Mouse (Mus musculus) MEL (cell line): ENCODE data around the gene Olfr90.

ENCODE experiments used
- CTCF ChIP-seq, 3 experiments: IDR thresholded peaks in 2 of 3; conservative IDR thresholded peaks in 1 of 3; 2 replicates each; pipeline ENCODE4 v1.5.1; 2011 to 2012; ENCODE audit warnings: low read length in 3 of 3, low read depth in 2 of 3, mild to moderate bottlenecking in 2 of 3, improper control_type of control experiment in 1 of 3, inconsistent platforms in 1 of 3, mixed read lengths in 1 of 3, moderate library complexity in 1 of 3; ENCODE audit not compliant: control insufficient read depth in 1 of 3, insufficient read depth in 1 of 3, poor library complexity in 1 of 3, severe bottlenecking in 1 of 3
- EP300 ChIP-seq, 2 experiments: IDR thresholded peaks; 2 replicates each; pipeline ENCODE4 v1.6.1; 2011; ENCODE audit warnings: improper control_type of control experiment in 2 of 2, low read length in 2 of 2, low read depth in 1 of 2, mild to moderate bottlenecking in 1 of 2
- HCFC1 ChIP-seq: IDR thresholded peaks from 2 replicates; pipeline ENCODE4 v1.6.1; 2012; ENCODE audit warnings: low read depth, mild to moderate bottlenecking, inconsistent platforms, low read length, improper control_type of control experiment, moderate library complexity
- MYC ChIP-seq: IDR thresholded peaks from 2 replicates; pipeline ENCODE4 v1.6.1; 2011; ENCODE audit warnings: low read depth, mild to moderate bottlenecking, low read length, improper control_type of control experiment, moderate library complexity
- POLR2A ChIP-seq, 2 experiments: IDR thresholded peaks; 2 replicates each; pipeline ENCODE4 v1.6.1; 2011 to 2012; ENCODE audit warnings: low read length in 2 of 2, mild to moderate bottlenecking in 2 of 2, control low read depth in 1 of 2, improper control_type of control experiment in 1 of 2, low read depth in 1 of 2, moderate library complexity in 1 of 2; ENCODE audit not compliant: control insufficient read depth in 1 of 2, insufficient read depth in 1 of 2, poor library complexity in 1 of 2
- SMC3 ChIP-seq: IDR thresholded peaks from 2 replicates; pipeline ENCODE4 v1.6.1; 2011; ENCODE audit warnings: low read depth, low read length, improper control_type of control experiment
- TAL1 ChIP-seq: IDR thresholded peaks from 2 replicates; pipeline ENCODE4 v1.6.1; 2012; ENCODE audit warnings: mild to moderate bottlenecking, inconsistent platforms, low read length, moderate library complexity, mixed read lengths
- TCF12 ChIP-seq: IDR thresholded peaks from 2 replicates; pipeline ENCODE4 v1.6.1; 2014; ENCODE audit warnings: low read depth, mild to moderate bottlenecking, inconsistent platforms, low read length, improper control_type of control experiment, moderate library complexity
- USF1 ChIP-seq: IDR thresholded peaks from 2 replicates; pipeline ENCODE4 v1.6.1; 2014; ENCODE audit warnings: low read depth, mild to moderate bottlenecking, inconsistent platforms, low read length, improper control_type of control experiment, moderate library complexity

- TF ChIP-seq POLR2A (IDR thresholded peaks at IDR 0.05; ENCODE audit: control insufficient read depth in 1 of 2, insufficient read depth in 1 of 2, low read depth in 1 of 2, low read length in 2 of 2, poor library complexity in 1 of 2) = no peak
- no peak for TF ChIP-seq EP300 (IDR thresholded peaks at IDR 0.05; ENCODE audit: low read depth in 1 of 2, low read length in 2 of 2)
- TF ChIP-seq USF1 = no peak
- no peak for TF ChIP-seq CTCF (IDR thresholded peaks at IDR 0.05 in 2 of 3, conservative IDR thresholded peaks at IDR 0.05 in 1 of 3; ENCODE audit: control insufficient read depth in 1 of 3, insufficient read depth in 1 of 3, low read depth in 2 of 3, low read length in 3 of 3, poor library complexity in 1 of 3, severe bottlenecking in 1 of 3)
- TF ChIP-seq TAL1 = no peak
- no peak for TF ChIP-seq HCFC1
- no peak for TF ChIP-seq SMC3
- TF ChIP-seq MYC = no peak
- TF ChIP-seq TCF12 = no peak
Measured at GRCm38 (mm10) chr17:37051745-37052144, 36.6 kb downstream of the Olfr90 start.
